Mouse (Mus musculus): ENCODE data around the gene Tnrc6a.

DNA sequence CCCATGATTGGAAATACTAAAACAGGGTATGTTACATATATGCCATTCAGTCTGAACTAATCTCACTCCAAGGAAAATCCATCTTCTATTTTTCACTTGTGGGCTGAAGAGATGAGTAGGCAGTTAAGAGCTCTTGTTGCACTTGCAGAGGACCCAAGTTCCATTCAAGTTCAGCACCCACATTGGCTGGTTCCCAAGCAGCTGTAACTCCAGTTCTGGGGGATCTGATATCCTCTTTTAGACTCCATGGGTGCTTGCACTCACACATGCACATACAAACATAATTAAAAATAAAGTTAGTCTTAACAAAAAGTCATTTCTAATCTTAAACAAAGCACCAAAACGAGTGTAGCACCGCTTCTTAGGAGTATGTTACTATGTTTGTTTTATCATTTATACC lies 5.4 kb downstream of the Tnrc6a start:
- TF ChIP-seq CTCF (IDR thresholded peaks at IDR 0.05) (no peak), EP300 (IDR thresholded peaks at IDR 0.05) (no peak)

Data from lung, postnatal 0 days (tissue).